Mouse (Mus musculus): ENCODE data around the gene Rsph3b.
"Not testable (repeated sequence)": the region's sequence is repeated elsewhere in the genome, so short reads cannot be mapped to it uniquely, and the experiment has no call there.

Rsph3b gene

DNA sequence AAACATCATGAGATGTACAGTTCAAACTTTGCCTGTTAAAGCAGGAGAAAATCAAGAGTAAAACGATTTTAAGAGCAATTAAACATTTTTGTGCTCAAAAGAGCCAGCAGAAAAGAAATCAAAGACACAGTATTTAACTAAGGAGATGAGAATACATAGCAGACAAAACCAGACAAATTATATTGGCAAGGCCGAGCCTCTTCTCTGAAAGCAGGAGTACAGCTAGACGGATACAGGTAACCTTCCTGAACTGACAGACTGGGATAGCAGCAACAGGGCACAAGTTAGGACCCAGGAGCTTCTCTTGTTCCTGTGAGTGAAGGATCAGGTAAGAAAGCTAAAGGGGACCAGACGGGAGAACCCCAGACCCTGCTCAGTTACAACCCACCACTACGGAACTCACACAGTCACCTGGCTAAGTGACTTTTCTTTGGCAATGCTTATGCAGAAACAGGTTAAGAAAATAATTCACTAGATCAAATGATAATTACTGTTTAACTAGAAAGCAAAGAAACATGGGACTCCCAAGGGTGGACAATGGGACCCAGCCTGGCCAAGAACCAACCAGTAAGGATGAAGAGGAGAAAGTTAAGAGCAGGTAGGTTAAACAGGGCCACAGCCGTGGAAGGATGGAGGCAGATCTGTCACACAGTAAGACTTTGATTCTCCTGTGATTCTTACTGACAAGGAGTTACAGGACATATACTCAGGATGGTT lies 11.2 kb upstream of the Rsph3b start:
- in situ Hi-C loops (cut with MboI, MseI), result loop anchor here (5.0 to 25.0 kb wide), 3 partner anchors 103 to 1203 kb away; partner anchors contain the start of gene Rps6ka2

- in situ Hi-C loops (cut with MboI, MseI), result loop anchor here (25.0 kb wide), 2 partner anchors 103 to 203 kb away; partner anchors contain the start of gene Rps6ka2
These were observed 10.4 kb upstream of the Rsph3b start for GRCm38 (mm10) chr17:6958881-6959280.

DNA sequence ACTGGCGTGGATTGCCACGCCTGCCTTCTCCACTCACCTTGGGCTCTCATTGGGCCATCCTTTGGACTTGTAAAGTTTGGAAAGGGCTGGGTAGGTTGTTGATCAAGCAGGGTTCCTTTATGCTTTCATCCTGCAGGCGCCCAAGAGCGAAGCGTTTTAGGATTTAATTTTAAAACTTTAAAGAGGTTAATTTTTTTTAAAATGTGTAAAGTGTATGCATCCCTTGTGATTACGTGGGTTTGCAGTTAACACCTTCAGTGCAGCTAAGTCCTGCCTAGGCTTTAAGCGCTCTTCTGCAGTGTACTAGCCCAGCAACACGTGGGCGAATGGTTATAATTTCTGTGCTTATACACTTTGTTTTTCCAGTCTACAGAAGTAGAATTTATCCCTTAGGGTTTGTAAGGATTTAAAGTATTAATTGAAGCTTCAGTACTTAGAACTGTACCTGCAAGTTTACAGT lies 317 bp upstream of the Rsph3b start:
- in situ Hi-C loops (cut with MboI, MseI), result loop anchor here (5.0 kb wide), 1 partner anchor 999 kb away; the partner anchor contains the start of gene Rsph3a

DNA sequence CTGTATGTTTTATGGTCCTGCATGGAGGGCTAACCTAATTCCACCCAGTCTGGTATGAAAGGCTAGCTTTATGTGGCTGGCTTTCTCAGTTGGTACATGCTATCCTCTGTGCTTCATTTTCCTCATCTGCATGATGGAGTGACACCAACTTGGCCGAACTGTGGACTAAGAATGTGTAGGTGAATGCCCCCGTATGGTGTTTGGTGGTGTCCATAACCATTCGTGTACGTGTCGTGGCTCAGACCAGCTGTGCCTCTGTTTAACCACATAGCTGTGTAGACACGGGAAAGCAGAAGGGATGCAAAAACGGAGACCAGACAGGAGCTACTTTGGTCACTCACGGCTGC lies 872 bp downstream of the Rsph3b start:
- in situ Hi-C loops (cut with MboI, MseI), result loop anchor here (5.0 kb wide), 1 partner anchor 1000 kb away; the partner anchor contains the start of gene Rsph3a

GRCm38 (mm10) chr17:6942560-6942959 lies 5.9 kb downstream of the Rsph3b start:
- in situ Hi-C loops (cut with MboI, MseI), result not testable (repeated sequence)

DNA sequence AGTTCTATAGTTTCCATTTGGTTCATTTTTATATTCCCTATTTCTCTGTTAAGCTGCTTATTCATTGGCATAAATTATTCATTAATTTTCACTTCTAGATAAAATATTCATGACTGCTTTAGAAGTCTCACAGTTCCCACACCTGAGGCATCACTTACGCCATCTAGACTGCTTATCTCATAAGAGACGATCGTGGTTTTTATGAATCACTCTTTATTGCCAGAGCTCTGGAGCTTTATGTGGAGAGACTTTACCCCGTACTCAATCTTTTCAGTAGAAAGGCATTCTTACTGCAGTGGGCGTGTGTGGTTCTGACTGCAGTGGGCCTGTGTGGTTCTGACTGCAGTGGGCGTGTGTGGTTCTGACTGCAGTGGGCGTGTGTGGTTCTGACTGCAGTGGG lies 16.9 kb downstream of the Rsph3b start:
- in situ Hi-C loops (cut with MboI, MseI), result not testable (repeated sequence)

DNA sequence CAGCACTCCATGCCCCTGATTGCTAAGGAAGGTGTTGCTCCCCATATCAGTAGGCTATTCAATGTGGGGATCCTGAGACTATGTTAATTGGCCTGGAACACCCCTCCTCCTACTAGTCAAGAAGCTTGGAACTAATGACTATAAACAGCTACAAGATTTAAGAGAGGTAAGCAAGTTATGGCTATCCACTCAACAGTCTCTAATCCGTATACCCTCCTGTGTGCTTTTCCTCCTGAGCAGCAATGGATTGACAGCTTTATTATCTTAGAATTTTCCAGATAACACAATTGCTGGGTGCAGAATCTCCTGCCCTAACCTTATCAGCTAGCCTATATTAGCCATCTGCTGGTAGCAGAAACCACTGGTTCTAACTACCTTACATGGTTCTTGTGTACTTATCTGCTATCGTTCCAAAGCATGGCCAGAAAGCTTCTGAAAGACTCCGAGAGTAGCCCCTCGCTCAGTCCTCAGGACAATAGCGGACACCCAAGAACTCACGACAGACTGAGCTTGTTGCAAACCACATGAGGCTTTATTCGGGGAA lies 28.1 kb downstream of the Rsph3b start:
- in situ Hi-C loops (cut with MboI, MseI), result loop anchor here (10.0 to 25.0 kb wide), 2 partner anchors 46 to 942 kb away; no protein-coding TSS in a partner anchor

GRCm38 (mm10) chr17:6919388-6919787 lies 29.1 kb downstream of the Rsph3b start:
- in situ Hi-C loops (cut with MboI, MseI), result loop anchor here (25.0 kb wide), 1 partner anchor 943 kb away; no protein-coding TSS in a partner anchor

DNA sequence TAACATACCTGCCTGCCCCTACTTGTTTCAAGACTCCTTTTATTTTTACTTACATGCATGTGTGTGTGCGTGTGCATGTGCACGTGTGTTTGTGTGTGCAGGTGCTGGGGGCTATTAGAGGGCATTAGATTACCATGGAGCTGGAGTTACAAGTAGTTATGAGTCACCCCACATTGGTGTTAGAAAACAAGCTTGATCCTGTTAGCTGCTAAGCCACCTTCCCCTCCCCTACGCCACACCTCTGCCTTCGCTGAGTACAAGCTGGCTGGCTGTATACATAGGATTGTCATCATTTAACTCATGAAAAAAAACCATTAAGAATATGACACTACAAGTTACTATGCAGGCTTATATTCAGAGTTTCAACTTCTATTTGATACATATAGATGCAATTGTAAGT lies 33.2 kb downstream of the Rsph3b start:
- in situ Hi-C loops (cut with MboI, MseI), result loop anchor here (25.0 kb wide), 1 partner anchor 947 kb away; no protein-coding TSS in a partner anchor

- in situ Hi-C loops (cut with MboI, MseI), result loop anchor here (25.0 kb wide), 1 partner anchor 948 kb away; no protein-coding TSS in a partner anchor
These were observed 34.4 kb downstream of the Rsph3b start for GRCm38 (mm10) chr17:6914066-6914465.

DNA sequence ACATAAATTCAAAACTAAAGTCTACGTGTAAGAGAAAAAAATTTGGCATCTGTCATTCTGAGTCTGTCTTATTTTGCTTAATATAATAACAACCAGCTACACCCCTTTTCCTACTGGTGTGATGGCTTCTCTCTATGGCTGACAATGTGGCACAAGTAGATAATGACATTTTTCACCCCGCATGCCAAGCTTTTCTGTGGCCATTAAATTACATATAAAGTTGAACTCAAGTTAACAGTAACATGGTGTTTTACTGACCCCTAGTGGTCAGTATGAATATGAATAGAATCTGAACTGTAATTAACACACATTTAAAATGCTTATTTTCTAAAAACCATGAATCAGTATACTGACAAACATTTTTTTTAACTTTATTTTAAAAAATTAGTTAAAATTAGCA lies 48.1 kb downstream of the Rsph3b start:
- in situ Hi-C loops (cut with MboI, MseI), result loop anchor here (25.0 kb wide), 1 partner anchor 962 kb away; no protein-coding TSS in a partner anchor

DNA sequence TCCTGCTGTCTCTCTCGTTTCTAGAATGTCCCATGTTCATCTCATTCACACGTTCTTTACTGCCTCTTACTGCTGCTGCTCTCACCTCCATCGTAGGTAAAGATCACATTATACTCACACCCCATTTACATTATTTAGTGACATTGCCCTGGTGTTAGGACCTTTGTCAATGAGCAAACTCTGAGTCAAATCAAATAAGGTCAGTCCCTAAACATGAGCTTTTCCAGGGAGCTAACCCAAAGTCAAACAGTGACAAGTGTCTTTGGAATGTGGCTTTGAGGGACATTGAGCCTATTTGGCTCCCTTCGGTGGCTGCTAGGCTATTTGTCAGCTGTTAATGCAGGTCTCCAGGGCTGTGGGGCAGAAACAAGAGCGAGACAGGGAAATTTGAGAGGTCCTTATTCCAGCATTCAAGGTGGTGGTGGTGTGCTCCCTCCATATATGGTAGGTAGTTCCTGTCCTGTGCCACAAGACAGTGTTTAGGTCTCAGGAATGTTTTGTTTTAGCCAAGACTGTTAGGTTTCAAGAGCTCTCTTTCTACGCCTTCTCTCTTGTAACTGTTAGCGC lies 50.4 kb downstream of the Rsph3b start:
- in situ Hi-C loops (cut with MboI, MseI), result not testable (repeated sequence)

DNA sequence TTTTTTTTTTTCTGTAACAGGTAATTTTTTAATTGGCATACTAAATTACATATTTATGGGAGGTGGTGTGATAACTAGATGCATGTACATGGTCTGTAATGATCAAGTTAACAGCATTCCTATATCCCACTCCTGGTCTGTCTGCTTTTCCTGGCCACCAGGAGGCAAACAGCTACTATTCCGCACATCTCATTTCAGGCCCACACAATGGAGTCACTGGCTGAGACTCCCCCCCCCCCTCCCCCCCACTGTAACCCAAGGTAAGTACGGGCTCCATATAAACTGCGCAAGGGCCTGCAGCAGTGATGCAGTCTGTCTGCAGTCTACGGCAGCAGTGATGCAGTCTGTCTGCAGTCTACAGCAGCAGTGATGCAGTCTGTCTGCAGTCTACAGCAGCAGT lies 51.7 kb downstream of the Rsph3b start:
- in situ Hi-C loops (cut with MboI, MseI), result no loop called here

DNA sequence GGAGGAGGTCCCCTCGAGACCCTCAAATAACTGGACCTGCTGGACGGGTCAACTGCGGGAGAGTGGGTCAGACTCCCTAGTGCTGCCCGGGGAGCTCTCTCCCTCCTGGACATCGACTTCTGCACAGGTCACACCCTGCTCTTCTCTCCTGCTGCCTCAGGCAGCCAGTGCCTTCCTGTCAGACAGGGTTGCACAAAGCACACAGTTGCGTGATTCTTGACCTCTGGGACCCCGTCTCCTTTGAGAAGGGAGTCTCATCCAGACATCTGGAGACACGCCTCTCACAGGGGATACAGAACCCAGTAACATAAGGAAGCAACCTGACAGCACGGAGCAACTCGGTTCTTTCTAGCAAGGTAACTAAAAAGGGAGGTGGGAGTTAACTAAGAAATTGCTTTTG lies 55.1 kb downstream of the Rsph3b start:
- in situ Hi-C loops (cut with MboI, MseI), result no loop called here

- in situ Hi-C loops (cut with MboI, MseI), result no loop called here
These were observed 56.2 kb downstream of the Rsph3b start for GRCm38 (mm10) chr17:6891966-6892934.

DNA sequence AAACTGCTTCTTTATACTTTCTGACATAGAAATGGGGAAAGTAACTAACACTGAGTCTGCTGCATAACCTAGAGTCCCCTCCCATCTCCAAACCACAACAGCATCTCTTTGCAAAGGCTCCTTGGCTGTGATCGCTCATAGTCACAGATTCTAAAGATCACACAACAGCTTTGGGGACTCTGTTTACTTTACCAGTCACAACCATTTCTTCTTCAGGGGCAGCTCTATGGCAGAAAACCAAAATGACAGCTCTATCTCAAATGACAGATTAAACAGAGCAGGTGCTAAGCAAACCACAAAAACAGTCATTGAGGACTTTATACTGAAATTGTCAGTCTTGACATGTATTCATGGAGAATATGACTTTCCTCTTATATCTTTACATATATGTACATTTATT lies 62.0 kb downstream of the Rsph3b start:
- in situ Hi-C loops (cut with MboI, MseI), result loop anchor here (10.0 kb wide), 1 partner anchor 112 kb away; no protein-coding TSS in a partner anchor

DNA sequence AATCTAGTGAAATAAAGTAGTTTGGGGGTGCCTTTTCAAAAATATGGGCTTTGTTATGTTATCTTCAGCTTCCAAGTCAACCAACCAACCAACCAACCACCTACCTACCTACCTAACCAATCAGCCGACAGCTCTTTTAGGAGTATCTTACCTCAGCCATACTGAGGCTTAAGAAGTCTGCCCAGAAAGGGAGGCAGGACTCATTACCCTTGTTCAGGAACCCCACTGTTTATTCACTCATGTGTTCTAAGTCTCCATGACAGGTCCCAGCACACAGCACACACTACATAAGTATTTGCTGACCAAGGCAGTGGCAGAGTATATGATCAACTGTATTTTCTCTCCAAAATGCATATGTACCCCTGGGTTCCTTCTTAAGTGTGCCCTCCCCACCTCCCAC lies 64.0 kb downstream of the Rsph3b start:
- in situ Hi-C loops (cut with MboI, MseI), result loop anchor here (10.0 kb wide), 1 partner anchor 110 kb away; no protein-coding TSS in a partner anchor

DNA sequence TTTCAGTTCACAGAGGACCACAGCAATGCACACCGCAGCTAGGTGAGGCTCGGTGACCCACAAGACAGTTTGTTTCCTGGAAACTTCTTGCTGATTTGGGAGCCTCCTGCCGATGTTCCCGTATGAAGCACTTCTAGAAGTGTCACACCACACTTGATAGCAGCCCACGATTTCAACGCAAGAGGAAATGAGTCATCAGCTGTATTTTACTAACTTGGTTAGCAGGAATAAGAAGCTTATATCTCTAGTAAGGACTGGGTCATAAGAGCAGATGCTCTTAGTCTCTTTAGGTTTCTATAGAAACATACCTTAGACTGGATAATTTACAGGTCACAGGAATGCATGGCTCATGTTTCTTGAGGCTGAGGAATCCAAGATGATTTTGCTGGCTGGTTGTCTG lies 67.2 kb downstream of the Rsph3b start:
- in situ Hi-C loops (cut with MboI, MseI), result loop anchor here (10.0 kb wide), 1 partner anchor 107 kb away; no protein-coding TSS in a partner anchor

GRCm38 (mm10) chr17:6871421-6871820 lies 77.1 kb downstream of the Rsph3b start:
- in situ Hi-C loops (cut with MboI, MseI), result loop anchor here (10.0 kb wide), 1 partner anchor 53 kb away; no protein-coding TSS in a partner anchor

GRCm38 (mm10) chr17:6868810-6869209 lies 79.7 kb downstream of the Rsph3b start:
- in situ Hi-C loops (cut with MboI, MseI), result no loop called here

GRCm38 (mm10) chr17:6867740-6868139 lies 80.7 kb downstream of the Rsph3b start:
- in situ Hi-C loops (cut with MboI, MseI), result no loop called here
